Mouse (Mus musculus) erythroblast, adult 5-6 weeks (primary cell): ENCODE measurements around the gene Prkrip1. TPM values are rescaled to one million over a fixed set of nuclear protein-coding genes. Genes with fewer than 3 reads are reported as not detected.

ENCODE experiments used
- total RNA-seq, 2 experiments: library from RNA; stranded (forward) in 1 of 2; stranded (reverse) in 1 of 2; fragments of 150-400 nt in 1 of 2; fragments of 200-764, 138-1000 nt in 1 of 2; gene quantifications; 2 replicates each; pipeline versions ENCODE4 v1.2.3 to v1.2.4; 2015 to 2017; ENCODE audit warnings: low replicate concordance in 2 of 2

Gene Prkrip1
- total RNA-seq, 2 experiments from 2014 or later, result 1.5 to 4.9 TPM

Other genes starting within 250 kb of the Prkrip1 start
- 6.0 and 6.3 TPM in 2 replicates for gene Ssc4d, start 224.4 kb downstream of the Prkrip1 start, total RNA-seq (2015; ENCODE audit: low replicate concordance)
- 0.56 TPM in 1 of 2 replicates, not detected in the other for gene Ssc4d, start 224.4 kb downstream of the Prkrip1 start, total RNA-seq (2017; ENCODE audit: low replicate concordance)
- gene Zp3, start 218.9 kb downstream of the Prkrip1 start, total RNA-seq (2015; ENCODE audit: low replicate concordance), result not detected in 2 replicates
- gene Zp3, start 218.9 kb downstream of the Prkrip1 start, total RNA-seq (2017; ENCODE audit: low replicate concordance), result not detected in 2 replicates
- gene Dtx2, start 204.2 kb downstream of the Prkrip1 start, total RNA-seq (2015; ENCODE audit: low replicate concordance), result 3.8 and 22.1 TPM in 2 replicates
- gene Dtx2, start 204.2 kb downstream of the Prkrip1 start, total RNA-seq (2017; ENCODE audit: low replicate concordance), result 2.3 TPM in 1 of 2 replicates, not detected in the other
- gene Upk3b, start 160.5 kb downstream of the Prkrip1 start, total RNA-seq (2015; ENCODE audit: low replicate concordance), result not detected in 2 replicates
- 0.14 TPM in 1 of 2 replicates, not detected in the other for gene Upk3b, start 160.5 kb downstream of the Prkrip1 start, total RNA-seq (2017; ENCODE audit: low replicate concordance)
- gene Upk3bl, start 144.5 kb downstream of the Prkrip1 start, total RNA-seq (2015; ENCODE audit: low replicate concordance), result not detected in 2 replicates
- not detected in 2 replicates for gene Upk3bl, start 144.5 kb downstream of the Prkrip1 start, total RNA-seq (2017; ENCODE audit: low replicate concordance)
- 1.9 and 3.3 TPM in 2 replicates for gene Rasa4, start 115.0 kb downstream of the Prkrip1 start, total RNA-seq (2015; ENCODE audit: low replicate concordance)
- 4.3 TPM in 2 replicates for gene Rasa4, start 115.0 kb downstream of the Prkrip1 start, total RNA-seq (2017; ENCODE audit: low replicate concordance)
- gene Polr2j, start 82.3 kb downstream of the Prkrip1 start, total RNA-seq (2015; ENCODE audit: low replicate concordance), result 34.6 and 42.0 TPM in 2 replicates
- 24.1 and 62.5 TPM in 2 replicates for gene Polr2j, start 82.3 kb downstream of the Prkrip1 start, total RNA-seq (2017; ENCODE audit: low replicate concordance)
- 2.9 and 24.2 TPM in 2 replicates for gene Lrwd1, start 62.9 kb downstream of the Prkrip1 start, total RNA-seq (2015; ENCODE audit: low replicate concordance)
- 11.9 and 14.8 TPM in 2 replicates for gene Lrwd1, start 62.9 kb downstream of the Prkrip1 start, total RNA-seq (2017; ENCODE audit: low replicate concordance)
- 7.7 and 10.7 TPM in 2 replicates for gene Alkbh4, start 62.8 kb downstream of the Prkrip1 start, total RNA-seq (2015; ENCODE audit: low replicate concordance)
- 2.2 and 3.4 TPM in 2 replicates for gene Alkbh4, start 62.8 kb downstream of the Prkrip1 start, total RNA-seq (2017; ENCODE audit: low replicate concordance)
- gene Orai2, start 28.2 kb downstream of the Prkrip1 start, total RNA-seq (2015; ENCODE audit: low replicate concordance), result 6.9 and 13.1 TPM in 2 replicates
- 6.4 and 10.6 TPM in 2 replicates for gene Orai2, start 28.2 kb downstream of the Prkrip1 start, total RNA-seq (2017; ENCODE audit: low replicate concordance)
- gene Sh2b2, start 47.6 kb upstream of the Prkrip1 start, total RNA-seq (2015; ENCODE audit: low replicate concordance), result 1.5 and 3.8 TPM in 2 replicates
- 1.8 and 5.0 TPM in 2 replicates for gene Sh2b2, start 47.6 kb upstream of the Prkrip1 start, total RNA-seq (2017; ENCODE audit: low replicate concordance)